In genomic region chr5:110376802-110377433, GRCm38 (mm10) we compare ENCODE assay signal across 8 mouse cellular contexts. TPM values are rescaled to one million over a fixed set of nuclear protein-coding genes. Genes with fewer than 3 reads are reported as not detected.
DNase-seq lines count a peak whose midpoint lies in the region; ATAC-seq and TF ChIP-seq lines count a peak whose summit lies in the region.

No protein-coding gene starts in this region.

- DNase-seq in 3134 (ENCODE audit: extremely low read depth, insufficient read length, low spot score) (peak; percentile 45), liver (peak; percentile 75)
- DNase-seq in T-cell, adult 2 months (ENCODE audit: low spot score), result peak; percentile 39
- peak; percentile 34 for DNase-seq in gastrocnemius, postnatal 25 days
- DNase-seq in naive thymus-derived CD4-positive, alpha-beta T cell, adult 2 months (ENCODE audit: low read depth), result peak; percentile 66
- DNase-seq in spleen, postnatal 4 days (ENCODE audit: low spot score in 2 of 2), result peak; percentile 67 to 86

- ATAC-seq in kidney, embryonic 14.5 days (ENCODE audit: low FRiP score, low TSS enrichment), result peak; percentile 22

- WGBS in kidney, embryonic 14.5 days, result 48% methylated on average over 8 of the region's 8 CpGs

- TF ChIP-seq POLR2A in cortical plate, adult 2 months (IDR thresholded peaks at IDR 0.05; ENCODE audit: extremely low read depth, insufficient read depth, low read length), result no peak

- H3K27ac ChIP-seq in cortical plate, adult 2 months (ENCODE audit: insufficient read depth, low read length), result no peak overlapping the region
- no peak overlapping the region for H3K27ac ChIP-seq in kidney, embryonic 14.5 days (ENCODE audit: low read depth, low read length)

- H3K27me3 ChIP-seq in kidney, embryonic 14.5 days (ENCODE audit: control insufficient read depth, insufficient read depth, low read length), result no peaks in the 10 kb centered on the region

- H3K36me3 ChIP-seq in kidney, embryonic 14.5 days (ENCODE audit: control insufficient read depth, insufficient read depth, low read length), result peaks cover 46% of the 10 kb centered on the region

- no peaks in the 10 kb centered on the region for H3K4me1 ChIP-seq in cortical plate, adult 2 months (ENCODE audit: control insufficient read depth, insufficient read depth, low read length)
- no peaks in the 10 kb centered on the region for H3K4me1 ChIP-seq in kidney, embryonic 14.5 days (ENCODE audit: control insufficient read depth, insufficient read depth, low read length)

- no peak overlapping the region for H3K9ac ChIP-seq in kidney, embryonic 14.5 days (ENCODE audit: low read depth, low read length)

- TF ChIP-seq CTCF in cortical plate, adult 2 months (IDR thresholded peaks at IDR 0.05; ENCODE audit: extremely low read depth, insufficient read depth, low read length), result peak; percentile 75

- H3K4me2 ChIP-seq in kidney, embryonic 14.5 days (replicated peaks; ENCODE audit: low read depth, low read length), result no peak overlapping the region

- no peaks in the 10 kb centered on the region for H3K9me3 ChIP-seq in kidney, embryonic 14.5 days (ENCODE audit: control insufficient read depth, low read length)

- no peak overlapping the region for H3K4me3 ChIP-seq in cortical plate, adult 2 months (ENCODE audit: insufficient read depth, low read length)
- no peak overlapping the region for H3K4me3 ChIP-seq in kidney, embryonic 14.5 days (ENCODE audit: low read length)

RNA-seq across cellular contexts. Expression of gene Lrcol1, which starts 32.4 kb away (rescaled TPM):
- polyA plus RNA-seq in cortical plate, adult 2 months (2012; rRNA removed), result not detected in 2 replicates
- total RNA-seq in gastrocnemius, postnatal 25 days (2021), result not detected
- not detected in 2 replicates for polyA plus RNA-seq in kidney, embryonic 14.5 days (2014; fragmentation: Nextera tagmentation; extraction: Ambion mirVana)

RNA-seq across cellular contexts. Expression of gene P2rx2, which starts 33.9 kb away (rescaled TPM):
- 0.21 TPM in 2 replicates for polyA plus RNA-seq in cortical plate, adult 2 months (2012; rRNA removed)
- not detected for total RNA-seq in gastrocnemius, postnatal 25 days (2021)
- 0.89 and 0.95 TPM in 2 replicates for polyA plus RNA-seq in kidney, embryonic 14.5 days (2014; fragmentation: Nextera tagmentation; extraction: Ambion mirVana)
